Mouse (Mus musculus): ENCODE measurements at regions not wholly inside any gene's neighbourhood (a gene's known extent, or its start where the extent isn't known, plus 50 kb on each side); places are given as distances from the start of the nearest gene placed in this dataset.

GRCm38 (mm10) chr1:181293079-181293865 lies 59.2 kb upstream of the Cnih3 start:
- TF ChIP-seq POLR2A (IDR thresholded peaks at IDR 0.05; ENCODE audit: insufficient read length, low read depth) (no peak), MAX (IDR thresholded peaks at IDR 0.05; ENCODE audit: low read depth) (no peak), USF1 (IDR thresholded peaks at IDR 0.05; ENCODE audit: low read depth) (no peak), TCF12 (IDR thresholded peaks at IDR 0.05; ENCODE audit: insufficient read depth, poor library complexity, severe bottlenecking) (no peak), REST (IDR thresholded peaks at IDR 0.05; ENCODE audit: insufficient read depth, insufficient read length) (no peak)
